Mouse (Mus musculus) mouse trophoblast stem cell (cell line): Measurements from ENCODE around the gene Chaf1a.

ENCODE experiments used
- in situ Hi-C, 2 experiments: fragments of 300-500 bp; cut with MseI, MboI; formaldehyde crosslinking; loops; 2 replicates in 1 of 2; 3 replicates in 1 of 2; pipeline ENCODE4 v1.15.1; 2025

Gene Chaf1a

DNA sequence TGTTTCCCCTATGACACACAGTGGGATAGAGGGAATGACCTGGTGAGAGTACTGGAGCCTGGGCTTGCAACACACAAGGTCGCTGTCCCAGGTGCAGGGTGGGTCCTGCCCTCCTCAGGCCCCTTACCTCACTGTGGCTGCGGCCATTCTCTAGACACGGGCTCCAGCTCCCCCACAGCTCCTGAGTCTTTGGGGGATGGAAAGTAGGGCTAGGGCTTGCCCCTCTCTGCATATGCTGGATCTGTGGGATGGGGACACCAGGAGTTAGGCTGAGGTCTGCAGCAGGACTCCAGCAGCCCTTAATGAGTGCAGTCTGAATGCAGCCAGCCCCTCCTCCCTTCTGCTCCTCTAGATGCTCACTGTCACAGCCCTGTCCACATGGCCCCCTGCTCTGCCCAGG lies 72.5 kb downstream of the Chaf1a start:
- in situ Hi-C loops, result no loop called here

DNA sequence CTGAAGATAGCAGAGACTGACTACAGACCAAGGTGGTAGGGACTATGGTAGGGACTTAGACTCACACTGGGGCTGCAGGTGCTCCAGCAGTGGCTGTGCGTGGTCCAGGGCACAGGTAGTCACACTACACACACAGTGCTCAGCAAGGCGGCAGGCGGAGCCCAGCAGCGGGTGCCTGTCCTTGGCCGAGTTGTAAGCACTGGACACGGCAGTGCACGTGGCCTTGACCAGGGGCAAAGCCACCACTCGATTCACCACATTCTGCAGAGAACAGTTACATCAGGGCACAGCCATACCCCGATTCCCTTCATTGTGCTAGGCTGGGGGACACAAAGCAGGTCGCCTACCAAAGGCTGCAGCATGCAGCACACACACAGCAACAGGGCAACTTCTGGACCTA lies 76.0 kb downstream of the Chaf1a start:
- in situ Hi-C loops, result no loop called here

DNA sequence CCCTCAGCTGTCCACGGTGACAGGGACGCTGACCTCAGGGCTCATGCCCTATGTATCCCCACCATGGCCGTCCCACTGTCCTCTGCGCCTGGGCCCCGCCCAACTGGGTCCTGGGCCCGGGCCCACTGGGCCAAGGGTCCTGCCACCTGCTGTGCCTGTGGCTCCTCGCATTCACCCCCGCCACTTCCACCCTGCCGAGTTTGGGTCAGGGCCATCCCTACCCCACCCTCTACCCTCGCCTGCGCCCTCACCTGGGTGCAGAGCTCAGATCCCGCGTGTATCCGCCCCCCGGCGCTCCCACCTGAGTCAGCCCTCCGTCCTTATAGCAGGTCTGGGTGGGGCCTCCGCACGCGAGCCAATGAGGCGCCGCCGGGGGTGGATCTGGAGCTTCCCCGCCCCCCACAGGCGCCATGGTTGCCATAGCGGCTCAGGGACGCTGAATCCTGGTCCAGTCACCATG lies 77.0 kb downstream of the Chaf1a start, which contains the start of gene Plin5:
Gene Plin5 (minus strand): TSS at position 346 of the 460 bp plus-strand sequence.
- in situ Hi-C loops, result no loop called here

DNA sequence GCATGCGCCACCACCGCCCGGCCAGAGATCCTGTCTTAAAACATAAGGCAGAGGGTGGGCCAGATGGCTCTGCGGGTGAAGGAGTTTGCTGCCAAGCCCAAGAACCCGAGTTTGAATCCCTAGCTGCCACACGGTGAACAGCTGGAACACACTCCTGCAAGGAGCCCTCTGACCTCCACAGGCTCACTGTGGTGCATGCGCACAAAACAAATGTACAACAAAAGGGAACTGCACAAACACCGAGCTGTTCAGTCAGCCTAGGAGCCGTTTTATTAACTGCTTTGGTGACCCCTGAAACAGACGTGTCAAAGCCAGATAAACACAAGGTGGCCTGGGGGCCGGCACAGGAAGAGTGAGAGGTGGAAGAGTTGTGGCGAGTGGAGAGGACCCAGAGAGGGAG lies 79.2 kb downstream of the Chaf1a start:
- in situ Hi-C loops, result no loop called here

DNA sequence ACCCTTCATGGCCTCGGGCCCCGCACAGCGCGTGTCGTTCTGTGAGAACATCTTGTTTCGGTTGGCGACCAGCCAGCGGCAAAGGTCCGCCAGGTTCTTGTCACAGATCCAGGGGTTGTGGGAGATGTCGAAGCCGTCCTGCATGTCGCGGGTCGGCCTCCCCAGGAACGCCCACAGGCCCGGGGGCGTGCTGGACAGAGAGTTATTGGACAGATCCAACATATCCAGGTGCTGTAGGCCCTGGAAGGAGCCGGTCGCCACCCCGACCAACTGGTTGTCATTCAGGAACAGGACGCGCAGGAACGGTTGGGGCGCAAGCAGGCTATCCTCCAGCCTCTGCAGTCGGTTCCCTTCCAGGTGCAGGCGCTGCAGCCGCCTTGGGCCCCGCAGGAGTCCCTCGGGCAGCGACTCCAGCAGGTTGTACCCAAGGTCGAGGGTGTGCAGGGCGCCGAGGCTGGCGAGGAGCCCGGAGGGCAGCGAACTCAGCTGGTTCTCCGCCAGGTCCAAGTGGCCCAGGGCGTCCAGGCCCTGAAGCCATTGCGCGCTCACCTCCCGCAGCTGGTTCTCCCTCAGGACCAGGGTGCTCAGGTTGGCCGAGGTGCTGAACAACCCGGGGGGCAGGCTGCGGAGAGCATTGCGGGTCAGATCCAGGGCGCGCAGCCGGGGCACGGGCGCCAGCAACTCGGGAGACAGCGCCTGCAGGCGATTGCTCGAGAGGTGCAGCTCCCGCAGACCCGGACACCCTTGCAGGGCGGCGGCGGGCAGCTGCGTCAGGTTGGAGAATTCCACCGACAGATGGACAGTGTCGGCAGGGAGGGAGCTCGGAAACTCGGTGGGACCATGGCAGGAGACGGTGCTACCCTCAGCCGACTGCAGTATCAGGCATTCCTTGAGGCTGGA lies 80.0 kb downstream of the Chaf1a start:
- in situ Hi-C loops, result no loop called here

DNA sequence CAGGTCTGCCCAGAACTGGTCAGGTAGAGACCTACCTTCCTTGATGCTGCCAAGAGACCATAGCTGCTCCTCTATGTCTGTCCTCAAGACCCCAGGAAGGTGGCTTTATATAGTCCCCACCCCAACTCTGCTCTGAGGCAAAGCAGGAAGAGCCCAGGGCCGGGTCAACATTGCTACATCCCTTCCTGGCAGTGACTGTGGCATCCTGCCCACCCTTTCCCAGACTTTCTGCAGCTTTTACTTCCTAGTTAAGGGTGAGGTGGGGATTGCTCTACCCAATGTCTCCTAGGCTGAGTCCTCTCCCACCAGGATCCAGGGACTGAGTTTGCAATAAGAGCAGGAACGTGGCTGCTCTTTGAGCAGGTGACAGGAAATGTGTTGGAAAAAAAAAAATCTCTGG lies 81.6 kb downstream of the Chaf1a start, which contains the start of gene Lrg1:
Gene Lrg1 (minus strand): TSS at position 176 of the 400 bp plus-strand sequence.
- in situ Hi-C loops, result no loop called here
